Mouse (Mus musculus) embryonic fibroblast, embryonic 13.5 days (primary cell): ENCODE measurements around the gene Uhrf1bp1.

Source experiments
- CTCF ChIP-seq: IDR thresholded peaks from 2 replicates; pipeline ENCODE4 v1.5.1; 2011; ENCODE audit warnings: mild to moderate bottlenecking, control low read depth, low read length, moderate library complexity, borderline replicate concordance; ENCODE audit not compliant: insufficient read depth
- POLR2A ChIP-seq: IDR thresholded peaks from 2 replicates; pipeline ENCODE4 v1.6.1; 2011; ENCODE audit warnings: low read depth, mild to moderate bottlenecking, control low read depth, low read length, moderate library complexity

GRCm38 (mm10) chr17:27925054-27925453 is 68.8 kb downstream of the Uhrf1bp1 start:
- TF ChIP-seq CTCF = no peak
- TF ChIP-seq POLR2A = no peak
